Mouse (Mus musculus): Measurements from ENCODE around the gene Olfr522.

Olfr522 gene

DNA sequence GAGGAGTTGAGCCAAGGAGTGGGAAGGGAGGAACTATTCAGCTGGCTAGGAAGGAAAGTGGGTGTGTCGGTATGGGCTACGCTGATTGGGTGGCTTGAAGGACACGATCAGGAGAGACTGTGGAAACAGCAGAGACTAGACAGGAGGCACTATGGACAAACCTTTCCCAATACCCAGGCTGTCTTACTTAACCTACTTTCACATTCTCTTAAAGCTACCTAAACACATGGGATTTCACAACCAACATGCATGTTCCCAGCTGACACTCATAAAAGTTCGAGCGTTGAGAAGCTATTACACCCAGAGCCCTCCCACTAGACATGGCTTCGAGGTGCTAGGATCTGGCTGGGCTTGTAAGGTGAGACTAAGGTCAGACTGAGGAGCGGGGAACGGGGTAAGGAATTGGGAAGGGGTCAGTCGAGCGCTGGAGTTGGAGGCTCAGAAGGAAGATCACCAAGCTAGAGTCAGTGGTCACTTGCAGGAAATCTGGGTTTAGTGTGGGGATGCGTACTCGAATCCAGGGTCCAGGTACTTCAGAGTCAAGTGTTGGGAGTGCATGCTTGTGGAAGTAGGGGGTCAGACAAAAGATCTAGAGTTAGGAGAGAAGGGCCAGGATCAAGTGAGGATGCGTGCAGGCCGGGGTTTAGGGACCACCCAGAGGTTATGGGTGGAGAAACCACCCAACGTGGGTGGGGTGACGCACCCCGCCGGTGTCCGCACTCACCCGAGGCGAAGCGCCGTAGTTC is 48.8 kb downstream of the Olfr522 start, which contains the start of gene Paox:
TSS of gene Paox (plus strand) at position 217 of the 746 bp plus-strand sequence.
- no peak for DNase-seq (ENCODE audit: low read depth, low spot score)

DNA sequence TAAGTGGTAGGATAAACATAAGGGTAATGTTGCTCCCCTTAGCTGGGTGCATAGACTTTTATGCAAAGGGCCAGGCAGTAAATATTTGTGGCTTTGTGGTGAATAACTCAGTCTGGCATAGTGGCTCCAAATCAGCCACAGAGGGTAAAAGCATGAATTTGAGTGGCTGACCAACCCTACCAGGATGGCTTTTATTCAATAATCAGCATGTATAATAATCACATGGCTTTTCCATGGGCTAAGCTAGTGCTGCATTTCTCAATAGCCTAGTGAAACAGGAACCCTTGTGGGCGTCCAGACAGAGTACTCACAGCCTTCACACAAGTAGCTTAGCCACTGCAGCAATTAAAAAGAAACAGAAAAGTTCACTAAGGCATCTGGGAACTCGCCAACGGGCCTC is 52.6 kb downstream of the Olfr522 start:
- DNase-seq (ENCODE audit: low read depth, low spot score): no peak

Data from retina, postnatal 7 days (tissue).